Mouse (Mus musculus) ES-E14 (cell line): ENCODE results near the gene Pnp2. TPM values are rescaled to one million over a fixed set of nuclear protein-coding genes. Genes with fewer than 3 reads are reported as not detected.

Experiments
- DNase-seq: peaks from one replicate; pipeline ENCODE4 v3.0.0-alpha.2; 2013; ENCODE audit warnings: low read depth, low spot score
- H3K27ac ChIP-seq: 2 replicates; pipeline ENCODE4 v1.5.1; 2012; ENCODE audit warnings: low read depth, mild to moderate bottlenecking, low read length, moderate library complexity, mixed read lengths; ENCODE audit not compliant: poor library complexity, insufficient read depth, severe bottlenecking
- H3K36me3 ChIP-seq: 2 replicates; pipeline ENCODE4 v1.6.1; 2012; ENCODE audit warnings: mild to moderate bottlenecking, low read length, moderate library complexity, mixed read lengths; ENCODE audit not compliant: control insufficient read depth, poor library complexity, insufficient read depth, severe bottlenecking
- H3K4me1 ChIP-seq, 2 experiments: fragments of 150-350 bp in 1 of 2; sonication (generic) in 1 of 2; 2 replicates each; pipeline ENCODE4 v1.6.1; 2012; ENCODE audit warnings: low read length in 2 of 2, mild to moderate bottlenecking in 1 of 2, mixed read lengths in 1 of 2; ENCODE audit not compliant: control insufficient read depth in 2 of 2, insufficient read depth in 2 of 2, poor library complexity in 1 of 2
- H3K4me3 ChIP-seq, 2 experiments: fragments of 150-350 bp in 1 of 2; sonication (generic) in 1 of 2; 2 replicates each; pipeline ENCODE4 v1.5.1; 2012; ENCODE audit warnings: low read length in 2 of 2, low read depth in 1 of 2, mild to moderate bottlenecking in 1 of 2, mixed read lengths in 1 of 2; ENCODE audit not compliant: insufficient read depth in 1 of 2, poor library complexity in 1 of 2, severe bottlenecking in 1 of 2
- H3K9ac ChIP-seq: 2 replicates; pipeline ENCODE4 v1.6.1; 2012; ENCODE audit warnings: low read depth, mild to moderate bottlenecking, low read length, mixed read lengths; ENCODE audit not compliant: poor library complexity, insufficient read depth, severe bottlenecking
- H3K9me3 ChIP-seq: fragments of 150-350 bp; sonication (generic); 2 replicates; pipeline ENCODE4 v1.6.1; 2012; ENCODE audit warnings: low read depth, mild to moderate bottlenecking, low read length; ENCODE audit not compliant: control insufficient read depth, insufficient read depth
- CHD2 ChIP-seq: IDR thresholded peaks from 2 replicates; pipeline ENCODE4 v1.6.1; 2014; ENCODE audit warnings: mild to moderate bottlenecking, low read depth, low read length, inconsistent platforms
- HCFC1 ChIP-seq: IDR thresholded peaks from 2 replicates; pipeline ENCODE4 v1.6.1; 2012; ENCODE audit warnings: low read length, inconsistent platforms, borderline replicate concordance; ENCODE audit not compliant: insufficient read depth
- MAFK ChIP-seq: IDR thresholded peaks from 2 replicates; pipeline ENCODE4 v1.6.1; 2014; ENCODE audit warnings: mild to moderate bottlenecking, low read depth, low read length, inconsistent platforms; ENCODE audit not compliant: insufficient read depth
- ZC3H11A ChIP-seq: IDR thresholded peaks from 2 replicates; pipeline ENCODE4 v1.6.1; 2012; ENCODE audit warnings: low read depth, mild to moderate bottlenecking, inconsistent platforms, low read length, borderline replicate concordance
- ZNF384 ChIP-seq: IDR thresholded peaks from 2 replicates; pipeline ENCODE4 v1.6.1; 2012; ENCODE audit warnings: low read depth, low read length, inconsistent platforms
- in situ Hi-C, 2 experiments: fragments of 600-800 bp; cut with MboI; formaldehyde crosslinking; loops; one replicate each; pipeline ENCODE4 v1.15.1; 2025; ENCODE audit warnings: low sequenced_read_pairs in 2 of 2, inconsistent platforms in 1 of 2; ENCODE audit not compliant: unreplicated experiment in 2 of 2
- total RNA-seq: library from RNA; depleted of rRNA; stranded (reverse); fragments of 300-350 nt; gene quantifications from 2 replicates; pipeline ENCODE4 v1.2.3, GENCODE M21; 2012

The Pnp2 gene
- total RNA-seq, 1 experiment, result 1.1 TPM

DNA sequence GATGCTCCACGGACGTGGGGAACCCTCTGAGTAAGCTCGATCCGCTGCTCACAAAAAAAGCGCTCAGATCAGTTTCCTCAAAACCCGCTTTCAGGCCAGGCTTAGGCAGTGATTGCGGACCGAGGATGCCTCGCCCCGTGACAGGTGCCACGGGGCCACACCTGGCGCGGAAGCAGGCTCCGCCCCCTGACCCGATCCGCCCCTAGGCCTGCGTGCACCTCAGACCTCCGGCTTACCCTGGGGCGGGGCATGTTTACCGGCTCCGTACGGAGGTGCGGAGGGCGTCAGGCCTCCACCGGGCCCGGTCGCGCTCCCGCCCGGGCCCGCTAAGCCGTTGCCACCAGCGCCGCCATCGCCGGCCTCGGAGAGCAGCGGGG lies 25.4 kb upstream of the Pnp2 start:
- peak overlapping the region; percentile 77 to 90 for H3K4me3 ChIP-seq
- H3K9ac ChIP-seq, result peak overlapping the region; percentile 90
- no peak for DNase-seq
- TF ChIP-seq MAFK (no peak), ZNF384 (no peak), CHD2 (no peak), HCFC1 (no peak), ZC3H11A (no peak)
- no peaks in the 10 kb centered on the region for H3K9me3 ChIP-seq
- H3K27ac ChIP-seq, result peak overlapping the region; percentile 90
- in situ Hi-C loops, result no loop called here
- H3K36me3 ChIP-seq, result peaks cover 31% of the 10 kb centered on the region
- H3K4me1 ChIP-seq, result peaks cover 4 to 7% of the 10 kb centered on the region in 2 experiments; a peak in 3 of 4 replicates

GRCm38 (mm10) chr14:50930754-50931492 lies 24.9 kb upstream of the Pnp2 start, which contains the start of the genes Pip4p1 and Pnp:
Gene Pip4p1, minus strand, starts transcription at chr14:50930856.
Gene Pnp, plus strand, starts transcription at chr14:50931082.
- Histone ChIP-seq H3K9me3 (no peaks in the 10 kb centered on the region), H3K9ac (peak within 1 kb of the TSS; percentile 90)
- in situ Hi-C loops, result no loop called here

DNA sequence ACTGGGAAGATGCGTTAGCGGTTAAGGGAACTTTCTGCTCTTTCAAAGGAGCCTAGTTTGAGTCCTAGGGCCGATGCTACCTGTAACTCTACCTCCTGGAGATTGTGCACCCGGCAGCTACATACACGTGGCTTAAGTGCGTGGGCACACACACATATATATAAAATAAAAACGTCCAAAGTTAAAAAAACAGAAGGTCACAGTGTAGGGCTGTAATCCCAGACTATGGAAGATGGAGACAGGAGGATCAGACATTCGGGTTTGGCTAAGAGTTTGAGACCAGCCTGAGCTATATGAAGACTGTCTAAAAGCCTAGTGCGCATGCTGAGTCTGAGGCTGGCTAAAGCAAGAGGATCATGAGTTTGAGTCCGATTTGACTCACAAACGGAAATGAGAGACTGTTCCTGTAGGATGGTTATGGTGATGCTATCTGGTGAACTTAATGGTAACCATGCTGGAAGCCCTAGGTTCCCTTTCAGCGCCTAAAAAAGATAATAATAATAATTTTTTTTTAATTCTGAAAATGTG lies 24.2 kb upstream of the Pnp2 start:
- Histone ChIP-seq H3K9me3 (no peaks in the 10 kb centered on the region), H3K4me3 (peak overlapping the region; percentile 72 to 77), H3K27ac (peak overlapping the region; percentile 95), H3K4me1 (peaks cover 4 to 7% of the 10 kb centered on the region in 2 experiments; a peak in 3 of 4 replicates), H3K9ac (peak overlapping the region; percentile 88), H3K36me3 (peaks cover 26% of the 10 kb centered on the region)
- TF ChIP-seq CHD2 (no peak), ZNF384 (no peak), MAFK (no peak), ZC3H11A (no peak), HCFC1 (no peak)
- no peak for DNase-seq
- in situ Hi-C loops, result no loop called here

More at GRCm38 (mm10) chr14:50930754-50931492, 24.9 kb upstream of the Pnp2 start, which contains the start of the genes Pip4p1 and Pnp:
- peak within 1 kb of the TSS; percentile 95 for H3K27ac ChIP-seq
- H3K4me3 ChIP-seq, result peak within 1 kb of the TSS; percentile 77 to 90
- peaks cover 4 to 7% of the 10 kb centered on the region in 2 experiments; a peak in 3 of 4 replicates for H3K4me1 ChIP-seq
- DNase-seq, result peak; percentile 95
- no peak; the same call in 1 of the 2 replicates for TF ChIP-seq HCFC1
- TF ChIP-seq MAFK, result peak; percentile 62; the same call in 1 of the 2 replicates
- TF ChIP-seq ZNF384, result no peak
- no peak for TF ChIP-seq ZC3H11A
- peak; percentile 40; the same call in 1 of the 2 replicates for TF ChIP-seq CHD2
- peaks cover 31% of the 10 kb centered on the region for H3K36me3 ChIP-seq

GRCm38 (mm10) chr14:50936649-50937048 lies 19.1 kb upstream of the Pnp2 start:
- no peak overlapping the region for H3K4me3 ChIP-seq
- no peaks in the 10 kb centered on the region for H3K9me3 ChIP-seq
- DNase-seq, result no peak
- H3K27ac ChIP-seq, result no peak overlapping the region
- no peaks in the 10 kb centered on the region for H3K36me3 ChIP-seq
- in situ Hi-C loops, result no loop called here
- TF ChIP-seq ZNF384 (no peak), CHD2 (no peak), ZC3H11A (no peak), MAFK (no peak), HCFC1 (no peak)
- H3K9ac ChIP-seq, result no peak overlapping the region
- H3K4me1 ChIP-seq, result peaks cover 2 to 4% of the 10 kb centered on the region in 2 experiments; a peak in 2 of 4 replicates
